Mouse (Mus musculus): ENCODE results near the gene Fam205c.
A peak's percentile ranks its signal among the peaks of the same experiment; 100 is the strongest.
"Not testable (repeated sequence)": the region's sequence is repeated elsewhere in the genome, so short reads cannot be mapped to it uniquely, and the experiment has no call there.

Fam205c gene

DNA sequence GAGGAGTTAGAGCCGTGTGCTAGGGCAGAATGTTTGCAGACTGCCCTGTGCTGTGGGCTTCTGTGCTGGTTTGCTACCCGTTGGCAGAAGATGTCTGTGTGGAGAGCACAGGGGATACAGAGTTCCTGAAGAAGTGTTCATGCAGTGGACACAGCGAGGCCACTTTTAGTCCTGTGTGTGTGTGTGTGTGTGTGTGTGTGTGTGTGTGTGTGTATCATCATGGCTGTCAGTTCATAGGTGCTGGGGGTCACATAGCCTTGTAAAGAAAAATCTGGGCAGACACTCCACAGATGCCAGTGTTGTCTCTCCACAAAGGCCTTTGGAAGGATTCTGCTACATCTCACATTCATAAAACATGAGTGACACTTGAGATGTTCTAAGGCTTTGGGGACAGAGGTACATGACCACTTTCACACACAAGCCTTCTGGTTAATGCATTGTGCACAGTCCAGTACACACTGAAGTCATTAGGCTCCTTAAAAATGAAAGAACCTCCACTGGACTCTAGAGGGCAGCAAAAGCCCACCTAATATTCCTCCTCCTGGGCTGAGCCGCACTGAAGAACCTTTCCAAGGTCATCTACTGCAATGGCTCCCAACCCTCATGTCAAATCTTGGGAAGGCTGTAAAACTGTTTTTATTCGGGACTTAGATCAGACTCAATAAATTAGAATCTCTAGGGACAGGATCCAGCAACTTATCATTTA, 2.7 kb upstream of the Fam205c start:
- peak; percentile 63 to 69 for DNase-seq

DNA sequence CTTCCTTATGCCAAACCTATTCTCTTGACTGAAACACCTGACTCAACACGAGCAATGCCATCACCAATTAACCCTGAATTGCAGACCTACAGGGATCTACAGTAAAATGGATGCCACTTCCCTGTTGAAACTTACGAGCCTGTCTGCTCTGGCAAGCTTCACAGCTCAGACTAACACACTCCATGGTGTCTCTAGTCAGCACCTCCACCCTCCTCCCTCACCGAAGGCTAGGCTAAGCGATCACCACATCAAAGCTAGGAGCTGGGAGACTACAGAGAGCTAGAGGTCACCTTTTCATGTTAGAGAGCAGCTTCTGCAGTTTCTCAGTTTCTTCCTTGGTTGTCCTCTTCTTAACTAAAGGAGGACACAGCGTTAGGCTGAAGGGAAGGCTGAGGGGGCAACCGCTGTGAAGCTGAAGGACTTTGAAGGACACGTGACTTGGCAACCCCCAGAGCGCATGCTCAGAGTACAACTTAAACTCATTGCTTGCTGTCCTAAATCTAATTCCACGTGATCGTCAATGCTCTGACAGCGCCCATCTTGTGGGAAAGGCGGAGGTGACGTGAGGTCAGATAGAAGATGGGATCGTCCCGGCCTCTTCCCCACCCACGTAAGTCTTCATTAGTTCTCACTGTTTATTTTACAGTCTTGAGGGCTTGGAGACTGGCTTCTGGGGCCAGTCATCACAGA, 1.1 kb downstream of the Fam205c start:
- peak; percentile 12 to 15 for DNase-seq

DNA sequence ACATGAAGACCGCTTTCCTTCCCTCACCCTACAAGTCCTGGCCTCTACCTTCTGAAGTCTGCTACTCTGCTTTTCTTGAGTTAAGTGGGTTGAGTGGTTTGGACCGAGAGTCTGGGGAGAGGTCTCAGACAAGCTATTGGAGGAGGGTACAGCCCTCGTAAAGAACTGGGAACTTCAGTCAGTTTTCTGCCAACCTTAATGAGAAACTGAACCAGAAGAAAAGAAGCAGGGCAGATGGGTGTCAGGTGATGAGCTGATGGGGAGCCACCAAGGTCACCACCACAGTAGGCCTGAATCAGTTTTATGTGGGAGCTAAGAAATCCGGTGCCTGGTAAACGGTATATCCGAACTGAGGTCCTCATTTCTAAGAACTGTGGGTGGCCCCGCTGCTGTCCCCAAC, 1.9 kb downstream of the Fam205c start:
- no peak for DNase-seq

DNA sequence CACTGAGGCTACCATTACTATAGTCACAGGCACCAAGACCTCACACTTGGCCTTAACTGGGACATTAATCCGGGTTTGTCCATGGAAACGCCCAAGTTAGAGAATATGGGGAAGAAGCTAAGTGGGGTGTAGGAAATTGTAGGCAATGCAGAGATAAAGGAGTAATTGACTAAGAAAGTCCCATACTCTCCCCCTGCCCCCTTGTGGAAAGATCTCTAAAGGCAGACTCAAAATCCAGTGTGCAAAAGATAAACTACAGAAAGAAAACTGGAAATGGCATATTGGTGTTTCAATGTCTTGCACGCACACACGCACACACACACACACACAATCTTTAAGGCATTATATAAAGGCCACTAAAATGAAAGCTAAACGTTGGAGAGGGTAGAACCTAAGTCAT, 3.3 kb downstream of the Fam205c start:
- peak in 1 of 2 experiments; percentile 6 for DNase-seq

DNA sequence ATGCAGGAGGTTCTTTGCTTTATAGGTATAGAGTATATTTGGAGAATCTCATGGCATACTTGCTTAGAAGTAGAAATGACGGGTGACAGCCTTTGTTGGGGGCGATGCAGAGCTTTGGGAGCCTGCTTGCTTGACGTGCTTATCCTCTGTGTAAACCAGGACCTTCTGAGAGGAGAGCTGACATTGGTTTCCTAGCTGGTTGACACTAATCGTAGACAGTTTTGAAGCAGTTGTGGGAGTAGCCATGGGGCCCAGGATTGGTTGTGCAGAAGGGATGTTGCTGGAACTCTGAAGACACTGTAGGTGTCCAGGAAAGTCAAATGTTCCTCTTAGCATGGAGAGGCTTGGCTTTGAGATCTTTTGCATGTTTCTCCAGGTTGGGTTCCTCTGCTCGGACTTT, 5.8 kb downstream of the Fam205c start:
- DNase-seq = no peak

DNA sequence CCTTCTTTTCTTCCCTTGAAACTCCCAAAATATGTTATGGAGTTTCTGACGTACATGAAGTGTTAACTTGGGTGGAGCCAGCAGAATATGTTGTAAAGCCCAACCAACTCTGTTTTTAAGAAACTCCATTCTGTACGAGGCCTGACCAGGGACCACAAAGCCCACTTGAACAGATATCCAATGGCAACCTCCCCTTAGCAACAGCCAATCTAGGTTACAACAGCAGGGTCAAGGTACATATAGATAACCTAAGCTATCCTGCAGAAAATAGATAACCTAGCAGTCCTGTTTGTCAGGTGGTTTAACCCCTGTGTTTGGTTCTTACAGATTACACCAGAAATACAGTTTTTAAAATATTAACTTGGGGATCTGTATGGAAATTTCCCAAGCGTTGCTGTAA, 6.6 kb downstream of the Fam205c start:
- DNase-seq = no peak

DNA sequence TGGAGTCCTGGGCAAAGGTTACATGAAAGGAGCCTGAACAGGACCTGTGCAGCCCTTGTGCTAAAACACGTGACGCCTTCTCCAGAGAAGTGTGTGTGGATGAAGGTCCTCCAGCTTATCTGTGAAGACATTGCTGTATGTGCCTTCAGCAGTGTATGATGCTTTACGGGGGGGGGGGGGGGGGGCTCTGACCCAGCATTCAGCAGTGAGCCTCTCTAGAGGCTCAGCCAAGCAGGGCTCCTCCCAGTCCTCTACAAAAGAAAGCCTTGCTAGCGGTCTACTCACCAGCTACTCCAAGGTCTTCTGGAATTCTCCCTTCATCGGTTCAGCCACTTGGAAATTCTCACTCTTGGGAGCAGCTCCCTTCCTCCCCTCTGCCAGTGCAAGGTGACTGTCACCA, 10.5 kb downstream of the Fam205c start:
- not testable (repeated sequence) for DNase-seq

DNA sequence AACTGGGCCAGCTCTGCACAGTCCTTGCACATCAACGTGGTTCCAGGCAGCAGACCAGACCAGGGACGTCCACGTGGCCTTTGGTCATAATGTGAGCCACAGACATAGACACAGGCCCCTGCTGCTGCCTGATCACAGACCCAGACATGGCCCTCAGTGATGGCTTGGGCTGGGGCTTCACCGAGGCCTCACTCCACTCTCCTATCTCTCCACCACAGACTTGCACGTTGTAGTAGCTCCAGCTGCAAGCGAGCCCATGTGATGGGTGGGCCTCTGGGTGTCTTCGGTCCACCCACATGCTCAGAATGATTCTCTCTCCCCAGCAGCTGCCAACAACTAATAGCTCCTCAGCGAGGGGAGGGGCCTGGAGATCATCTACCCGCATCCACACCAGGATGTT, 13.6 kb downstream of the Fam205c start:
- not testable (repeated sequence) for DNase-seq

DNA sequence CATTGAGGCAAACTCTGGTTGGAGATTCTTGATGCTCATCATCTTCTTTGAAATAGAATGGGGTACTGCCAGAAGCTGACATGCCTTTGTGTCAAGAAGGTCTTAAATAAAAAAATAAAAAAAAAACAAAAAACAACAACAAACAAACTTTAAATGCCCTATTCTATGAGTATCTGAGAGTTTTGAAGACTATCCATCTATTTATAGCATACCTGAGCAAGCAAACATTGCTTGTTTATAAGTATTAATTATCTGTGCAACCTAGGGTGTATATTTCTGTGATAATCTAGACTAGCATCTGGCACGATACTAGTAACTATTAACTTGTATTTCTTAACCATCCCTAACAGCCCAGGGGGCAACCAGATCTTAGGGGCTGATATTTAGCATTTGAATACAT, 17.4 kb downstream of the Fam205c start, which contains the start of gene Gm12394:
Gene Gm12394 (minus strand): TSS at position 101 of the 400 bp plus-strand sequence.
- DNase-seq = not testable (repeated sequence)

DNA sequence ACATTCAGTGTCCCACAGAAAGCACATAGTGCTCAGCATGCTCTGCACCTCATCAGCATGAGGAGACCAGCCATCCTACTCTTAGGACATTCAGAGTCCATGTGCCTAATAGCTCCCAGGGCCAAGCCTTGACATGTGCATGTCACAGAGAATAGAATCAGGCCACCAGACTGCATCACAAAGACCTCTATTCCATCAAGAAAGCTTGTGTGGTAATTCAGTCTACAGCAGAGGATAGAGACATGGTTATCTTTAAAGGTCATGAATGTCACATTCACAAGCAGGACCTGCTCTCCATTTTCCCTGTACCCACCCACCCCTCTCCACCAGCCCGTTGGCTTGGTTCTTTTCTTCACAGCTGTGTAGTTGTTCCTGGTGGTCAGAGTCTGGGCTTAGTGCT, 20.2 kb downstream of the Fam205c start, which contains the start of gene Fam205a1:
Gene Fam205a1 (minus strand): TSS at position 101 of the 400 bp plus-strand sequence.
- DNase-seq = not testable (repeated sequence)

Data from kidney, postnatal 36 days (tissue).